Mouse (Mus musculus) heart, embryonic 11.5 days (tissue): Measurements from ENCODE around the gene Myl6. TPM values are rescaled to one million over a fixed set of nuclear protein-coding genes. Genes with fewer than 3 reads are reported as not detected.

Experiments
- ATAC-seq: fragments of 200-750 bp; cut with Nextera tagmentation; replicated peaks from 2 replicates; pipeline ENCODE4 v1.8.0; 2017; ENCODE audit warnings: moderate library complexity; ENCODE audit not compliant: insufficient number of reproducible peaks, low FRiP score, low TSS enrichment
- H3K27ac ChIP-seq: fragments of 300-500 bp; sonication (generic); 2 replicates; pipeline ENCODE4 v1.5.1; 2014; ENCODE audit warnings: mild to moderate bottlenecking, low read depth, low read length
- H3K27me3 ChIP-seq: fragments of 300-500 bp; sonication (generic); 2 replicates; pipeline ENCODE4 v1.6.1; 2014; ENCODE audit warnings: mild to moderate bottlenecking, low read length, mixed read lengths; ENCODE audit not compliant: control insufficient read depth, insufficient read depth
- H3K36me3 ChIP-seq: fragments of 300-500 bp; sonication (generic); 2 replicates; pipeline ENCODE4 v1.6.1; 2014; ENCODE audit warnings: mild to moderate bottlenecking, low read length, moderate library complexity, mixed read lengths; ENCODE audit not compliant: control insufficient read depth, insufficient read depth
- H3K4me1 ChIP-seq: fragments of 300-500 bp; sonication (generic); 2 replicates; pipeline ENCODE4 v1.6.1; 2014; ENCODE audit warnings: low read length; ENCODE audit not compliant: control insufficient read depth, insufficient read depth
- H3K4me2 ChIP-seq: fragments of 300-500 bp; sonication (generic); 2 replicates; pipeline ENCODE4 v1.6.1; 2014; ENCODE audit warnings: mild to moderate bottlenecking, moderate library complexity
- H3K4me3 ChIP-seq: fragments of 300-500 bp; sonication (generic); 2 replicates; pipeline ENCODE4 v1.5.1; 2014; ENCODE audit warnings: low read depth, low read length
- H3K9ac ChIP-seq: fragments of 300-500 bp; sonication (generic); 2 replicates; pipeline ENCODE4 v1.6.1; 2014; ENCODE audit warnings: mild to moderate bottlenecking, low read depth, low read length, moderate library complexity
- H3K9me3 ChIP-seq: fragments of 300-500 bp; sonication (generic); replicated peaks from 2 replicates; pipeline ENCODE4 v1.6.1; 2016; ENCODE audit warnings: low read length; ENCODE audit not compliant: control insufficient read depth
- WGBS: fragments of 180-500 bp; shearing (Covaris S2); extraction: QIAGEN DNeasy Blood & Tissue Kit; methylation state at CpG from one replicate; pipeline ENCODE4 v1.1.7; 2014; ENCODE audit not compliant: insufficient replicate concordance; 5-methylcytosine and 5-hydroxymethylcytosine counted together
- polyA plus RNA-seq: library from polyadenylated mRNA; unstranded; fragments of >200 nt; fragmentation: Nextera tagmentation; extraction: Ambion mirVana; gene quantifications from 2 replicates; pipeline ENCODE4 v1.2.1, GENCODE M21; 2014

The Myl6 gene
- polyA plus RNA-seq, 1 experiment from 2014 or later, result 1,242 TPM

DNA sequence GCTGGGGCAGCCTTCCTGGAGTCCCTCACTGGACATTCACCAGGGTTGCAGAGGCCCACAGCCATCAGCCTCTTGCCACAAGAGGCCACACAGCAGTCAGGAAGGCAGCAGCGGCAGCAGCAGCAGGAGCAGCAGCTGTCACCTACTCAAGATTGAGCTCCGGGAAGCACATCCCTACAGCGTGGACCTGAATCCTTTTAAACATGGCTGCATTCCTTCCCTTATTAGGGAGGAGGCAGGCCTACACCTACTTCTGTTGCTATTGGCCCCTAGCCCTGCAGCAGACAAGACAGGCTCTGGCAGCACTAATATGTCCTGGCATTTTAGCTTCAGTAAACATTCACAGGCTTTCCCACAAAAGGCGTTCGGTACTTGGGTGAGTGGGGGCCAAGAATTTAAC lies 3.7 kb downstream of the Myl6 start:
- peak overlapping the region; percentile 59 for H3K9ac ChIP-seq
- H3K4me1 ChIP-seq, result peaks cover 35% of the 10 kb centered on the region
- no peaks in the 10 kb centered on the region for H3K27me3 ChIP-seq
- WGBS, result 32% methylated on average over 5 of the region's 5 CpGs
- peak overlapping the region; percentile 87 for H3K4me2 ChIP-seq
- H3K36me3 ChIP-seq, result peaks cover 38% of the 10 kb centered on the region
- no peak overlapping the region; the same call in 1 of the 2 replicates for H3K4me3 ChIP-seq
- H3K9me3 ChIP-seq, result no peaks in the 10 kb centered on the region
- ATAC-seq, result no peak
- H3K27ac ChIP-seq, result peak overlapping the region; percentile 97

DNA sequence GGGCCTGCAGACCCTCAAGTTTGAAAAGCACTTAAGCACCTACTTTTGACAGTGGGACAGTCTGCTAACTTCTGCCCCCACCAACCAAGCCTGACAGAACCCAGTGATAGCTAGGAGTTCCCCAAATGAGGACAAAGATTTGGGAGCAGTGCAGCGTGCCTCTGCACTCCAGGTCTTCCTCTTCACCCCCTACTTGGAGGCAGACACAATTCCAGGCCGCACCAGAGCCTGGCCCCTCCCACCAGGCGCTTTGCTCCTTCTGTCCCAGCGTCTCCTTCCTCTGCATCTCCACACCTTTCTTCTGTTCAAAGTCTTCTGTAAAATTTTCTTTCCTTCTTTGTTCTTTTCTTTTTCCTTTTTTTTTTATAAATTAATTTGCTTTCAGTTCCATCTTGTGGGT lies 4.2 kb downstream of the Myl6 start:
- peak overlapping the region; percentile 87 for H3K4me2 ChIP-seq
- H3K4me1 ChIP-seq, result peaks cover 30% of the 10 kb centered on the region
- no peak for ATAC-seq
- WGBS, result 36% methylated on average over 4 of the region's 4 CpGs
- H3K27me3 ChIP-seq, result no peaks in the 10 kb centered on the region
- H3K4me3 ChIP-seq, result no peak overlapping the region; the same call in 1 of the 2 replicates
- peaks cover 38% of the 10 kb centered on the region for H3K36me3 ChIP-seq
- peak overlapping the region; percentile 59 for H3K9ac ChIP-seq
- peak overlapping the region; percentile 97 for H3K27ac ChIP-seq
- no peaks in the 10 kb centered on the region for H3K9me3 ChIP-seq

DNA sequence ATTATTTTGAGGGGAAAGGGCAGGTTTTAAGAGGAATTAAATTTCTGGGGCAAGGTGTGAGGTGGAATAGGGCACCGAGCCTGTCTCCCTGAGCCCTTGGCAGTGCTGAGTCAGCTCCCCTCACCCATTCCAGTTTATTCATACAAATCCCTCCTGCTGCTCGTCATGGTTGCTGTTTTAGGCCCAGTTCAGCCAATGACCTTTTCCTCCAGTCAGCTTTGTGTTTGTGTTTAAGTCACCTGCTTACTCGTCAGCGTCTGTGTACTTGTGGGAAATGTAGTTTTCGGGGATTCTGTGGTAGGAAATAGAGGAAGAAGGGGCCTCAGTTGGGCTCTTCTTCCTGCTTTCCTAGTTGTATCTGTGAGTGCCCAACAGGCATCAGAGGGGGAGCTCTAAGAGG lies 4.6 kb downstream of the Myl6 start:
- 60% methylated on average over 5 of the region's 5 CpGs for WGBS
- Histone ChIP-seq H3K9ac (peak overlapping the region; percentile 59), H3K36me3 (peaks cover 38% of the 10 kb centered on the region), H3K27ac (peak overlapping the region; percentile 97), H3K4me3 (no peak overlapping the region; the same call in 1 of the 2 replicates), H3K27me3 (no peaks in the 10 kb centered on the region), H3K9me3 (no peaks in the 10 kb centered on the region), H3K4me1 (peaks cover 28% of the 10 kb centered on the region), H3K4me2 (peak overlapping the region; percentile 87; the same call in 1 of the 2 replicates)
- ATAC-seq, result no peak

DNA sequence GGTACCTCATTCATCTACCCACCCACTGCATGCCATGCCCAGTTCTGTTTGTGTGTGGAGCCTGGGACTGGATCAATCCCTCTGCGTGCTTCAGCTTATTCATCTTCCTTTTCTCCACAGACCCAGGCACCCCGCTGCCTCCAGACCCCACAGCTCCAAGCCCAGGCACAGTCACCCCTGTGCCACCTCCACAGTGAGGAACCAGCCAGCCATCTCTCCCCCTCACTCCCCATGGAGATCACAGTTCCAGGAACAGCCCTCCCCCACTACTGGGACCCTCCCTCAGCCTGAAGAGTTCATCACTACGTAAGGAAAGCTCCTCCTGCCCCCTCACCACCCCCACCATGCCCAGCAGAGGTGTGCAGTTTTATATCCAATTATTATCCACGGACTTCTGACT lies 5.2 kb downstream of the Myl6 start:
- 83% methylated on average over 4 of the region's 4 CpGs for WGBS
- peaks cover 28% of the 10 kb centered on the region for H3K4me1 ChIP-seq
- no peaks in the 10 kb centered on the region for H3K27me3 ChIP-seq
- H3K27ac ChIP-seq, result peak overlapping the region; percentile 97; the same call in 1 of the 2 replicates
- H3K9ac ChIP-seq, result no peak overlapping the region
- no peak overlapping the region for H3K4me2 ChIP-seq
- peaks cover 44% of the 10 kb centered on the region for H3K36me3 ChIP-seq
- H3K4me3 ChIP-seq, result no peak overlapping the region
- ATAC-seq, result no peak
- no peaks in the 10 kb centered on the region for H3K9me3 ChIP-seq

DNA sequence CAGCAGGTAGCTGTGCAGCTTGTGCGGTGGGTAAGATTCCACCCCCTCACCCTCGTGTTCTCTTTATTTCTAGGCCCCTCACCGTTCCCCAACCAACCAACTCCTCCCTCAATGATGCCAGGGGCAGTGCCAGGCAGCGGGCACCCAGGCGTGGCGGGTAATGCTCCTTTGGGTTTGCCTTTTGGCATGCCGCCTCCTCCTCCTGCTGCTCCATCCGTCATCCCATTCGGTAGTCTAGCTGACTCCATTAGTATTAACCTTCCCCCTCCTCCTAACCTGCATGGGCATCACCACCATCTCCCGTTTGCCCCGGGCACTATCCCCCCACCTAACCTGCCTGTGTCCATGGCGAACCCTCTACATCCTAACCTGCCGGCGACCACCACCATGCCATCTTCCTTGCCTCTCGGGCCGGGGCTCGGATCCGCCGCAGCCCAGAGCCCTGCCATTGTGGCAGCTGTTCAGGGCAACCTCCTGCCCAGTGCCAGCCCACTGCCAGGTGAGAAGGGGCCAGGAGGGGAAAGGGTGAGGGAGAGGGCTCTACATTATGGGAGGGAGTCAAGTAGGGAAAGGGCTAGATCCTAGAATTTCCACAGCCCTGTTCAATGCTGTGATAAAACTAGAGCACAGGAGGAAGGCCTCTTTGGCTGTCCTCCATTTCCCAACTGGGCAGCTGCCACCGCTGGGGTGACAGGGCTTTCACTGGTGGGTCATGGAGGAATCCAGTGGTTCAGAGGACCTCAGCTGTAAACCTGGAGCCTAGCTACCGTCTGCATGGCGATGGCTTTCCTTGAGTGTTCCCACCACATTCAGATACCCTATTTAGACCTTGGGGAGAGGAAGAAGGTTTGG lies 5.9 kb downstream of the Myl6 start:
- H3K27ac ChIP-seq, result no peak overlapping the region
- peaks cover 50% of the 10 kb centered on the region for H3K36me3 ChIP-seq
- no peak for ATAC-seq
- no peaks in the 10 kb centered on the region for H3K27me3 ChIP-seq
- H3K9me3 ChIP-seq, result no peaks in the 10 kb centered on the region
- peaks cover 28% of the 10 kb centered on the region for H3K4me1 ChIP-seq
- H3K4me2 ChIP-seq, result no peak overlapping the region
- H3K9ac ChIP-seq, result no peak overlapping the region
- no peak overlapping the region for H3K4me3 ChIP-seq
- WGBS, result 89% methylated on average over 22 of the region's 22 CpGs

DNA sequence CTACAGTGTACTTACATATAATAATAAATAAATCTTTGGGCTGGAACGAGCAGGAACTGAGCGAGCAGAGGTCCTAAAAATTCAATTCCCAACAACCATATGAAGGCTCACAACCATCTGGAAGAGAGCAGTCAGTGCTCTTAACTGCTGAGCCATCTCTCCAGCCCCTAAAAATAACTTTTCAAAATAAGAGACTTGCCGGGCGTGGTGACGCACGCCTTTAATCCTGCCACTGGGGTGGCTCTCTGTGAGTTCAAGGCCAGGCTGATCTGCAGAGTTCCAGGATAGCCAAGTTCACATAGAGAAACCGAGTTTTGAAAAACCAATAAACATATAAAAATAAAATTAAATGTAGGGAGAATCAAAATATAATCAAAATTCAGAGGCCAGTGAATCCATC lies 7.6 kb downstream of the Myl6 start:
- peaks cover 19% of the 10 kb centered on the region for H3K4me1 ChIP-seq
- no peak overlapping the region for H3K4me2 ChIP-seq
- H3K27me3 ChIP-seq, result no peaks in the 10 kb centered on the region
- ATAC-seq, result no peak
- no peak overlapping the region for H3K27ac ChIP-seq
- peaks cover 65% of the 10 kb centered on the region for H3K36me3 ChIP-seq
- H3K4me3 ChIP-seq, result no peak overlapping the region
- WGBS, result 77% methylated on average over 7 of the region's 7 CpGs
- H3K9ac ChIP-seq, result no peak overlapping the region
- H3K9me3 ChIP-seq, result no peaks in the 10 kb centered on the region

DNA sequence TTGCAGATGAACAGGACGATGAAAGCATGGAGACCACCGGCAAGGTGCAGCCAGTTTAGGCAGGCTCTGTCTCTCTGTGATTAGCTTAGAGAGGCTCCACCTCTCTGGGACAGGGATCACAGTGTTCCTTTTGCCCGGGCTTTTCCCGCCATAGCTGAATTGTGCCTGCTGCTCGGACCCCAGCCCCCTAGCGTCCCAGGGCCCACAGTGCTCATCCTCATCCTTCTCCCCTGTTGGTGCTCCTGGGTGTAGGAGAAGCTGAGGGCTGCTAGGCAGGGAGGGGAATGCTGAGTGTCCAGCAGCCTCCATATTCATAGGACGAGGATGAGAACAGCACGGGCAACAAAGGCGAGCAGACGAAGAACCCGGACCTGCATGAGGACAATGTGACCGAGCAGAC lies 19.6 kb downstream of the Myl6 start:
- no peak overlapping the region for H3K27ac ChIP-seq
- H3K4me3 ChIP-seq, result no peak overlapping the region
- H3K9ac ChIP-seq, result no peak overlapping the region
- no peak for ATAC-seq
- H3K9me3 ChIP-seq, result no peaks in the 10 kb centered on the region
- WGBS, result 79% methylated on average over 12 of the region's 12 CpGs
- no peaks in the 10 kb centered on the region for H3K4me1 ChIP-seq
- no peaks in the 10 kb centered on the region for H3K27me3 ChIP-seq
- no peak overlapping the region for H3K4me2 ChIP-seq
- H3K36me3 ChIP-seq, result peaks cover 44% of the 10 kb centered on the region

DNA sequence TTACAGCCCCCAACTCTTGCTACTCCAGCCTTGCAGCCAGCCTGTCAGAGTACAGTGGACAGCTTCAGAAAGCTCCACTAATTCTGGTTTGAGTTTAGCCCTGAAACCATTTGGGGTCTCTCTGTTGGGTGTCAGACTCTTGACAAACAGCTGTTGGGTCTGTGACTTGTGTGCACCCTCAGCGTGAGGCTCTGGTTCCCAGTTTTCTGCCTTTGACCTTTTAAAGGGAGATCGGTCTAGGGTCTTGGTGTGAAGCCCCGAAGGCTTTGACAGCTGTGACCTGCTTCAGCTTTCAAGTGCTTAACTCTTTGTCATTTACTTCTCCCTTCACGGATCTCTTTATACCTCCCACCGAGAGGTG lies 33.7 kb downstream of the Myl6 start:
- WGBS, result 12% methylated on average over 5 of the region's 5 CpGs
- ATAC-seq, result no peak
- H3K4me2 ChIP-seq, result peak overlapping the region; percentile 78
- peak overlapping the region; percentile 100 for H3K4me3 ChIP-seq
- no peak overlapping the region for H3K27ac ChIP-seq
- peaks cover 10% of the 10 kb centered on the region for H3K4me1 ChIP-seq
- H3K27me3 ChIP-seq, result no peaks in the 10 kb centered on the region
- peaks cover 22% of the 10 kb centered on the region for H3K36me3 ChIP-seq
- H3K9ac ChIP-seq, result peak overlapping the region; percentile 96
- no peaks in the 10 kb centered on the region for H3K9me3 ChIP-seq
